Mouse (Mus musculus) embryonic facial prominence, embryonic 12.5 days (tissue): ENCODE measurements around the gene H2-DMa. TPM values are rescaled to one million over a fixed set of nuclear protein-coding genes. Genes with fewer than 3 reads are reported as not detected.

Source experiments
- ATAC-seq: fragments of 200-750 bp; cut with Nextera tagmentation; 2 replicates; pipeline ENCODE4 v1.8.0; 2017; ENCODE audit not compliant: insufficient number of reproducible peaks, insufficient read depth, low FRiP score, low TSS enrichment
- H3K27ac ChIP-seq: fragments of 300-500 bp; sonication (generic); 2 replicates; pipeline ENCODE4 v1.5.1; 2016; ENCODE audit warnings: mild to moderate bottlenecking
- H3K27me3 ChIP-seq: fragments of 300-500 bp; sonication (generic); 2 replicates; pipeline ENCODE4 v1.6.1; 2016; ENCODE audit warnings: mild to moderate bottlenecking, moderate library complexity
- H3K36me3 ChIP-seq: fragments of 300-500 bp; sonication (generic); 2 replicates; pipeline ENCODE4 v1.6.1; 2016; ENCODE audit warnings: mild to moderate bottlenecking
- H3K4me1 ChIP-seq: fragments of 300-500 bp; sonication (generic); 2 replicates; pipeline ENCODE4 v1.6.1; 2016
- H3K4me2 ChIP-seq: fragments of 300-500 bp; sonication (generic); replicated peaks from 2 replicates; pipeline ENCODE4 v1.6.1; 2016; ENCODE audit warnings: mild to moderate bottlenecking, moderate library complexity
- H3K4me3 ChIP-seq: fragments of 300-500 bp; sonication (generic); 2 replicates; pipeline ENCODE4 v1.5.1; 2016; ENCODE audit warnings: mild to moderate bottlenecking
- H3K9ac ChIP-seq: fragments of 300-500 bp; sonication (generic); 2 replicates; pipeline ENCODE4 v1.6.1; 2016; ENCODE audit warnings: mild to moderate bottlenecking, moderate library complexity
- H3K9me3 ChIP-seq: fragments of 300-500 bp; sonication (generic); 2 replicates; pipeline ENCODE4 v1.6.1; 2016; ENCODE audit warnings: mild to moderate bottlenecking, moderate library complexity
- WGBS: fragments of 180-500 bp; shearing (Covaris S2); methylation state at CpG from one replicate; pipeline ENCODE4 v1.1.7; 2016; 5-methylcytosine and 5-hydroxymethylcytosine counted together
- polyA plus RNA-seq: library from polyadenylated mRNA; unstranded; fragments of >200 nt; fragmentation: Nextera tagmentation; extraction: Ambion mirVana; gene quantifications from 2 replicates; pipeline ENCODE4 v1.2.1, GENCODE M21; 2016

Gene H2-DMa
- 12.3 and 16.7 TPM in 2 replicates for polyA plus RNA-seq

DNA sequence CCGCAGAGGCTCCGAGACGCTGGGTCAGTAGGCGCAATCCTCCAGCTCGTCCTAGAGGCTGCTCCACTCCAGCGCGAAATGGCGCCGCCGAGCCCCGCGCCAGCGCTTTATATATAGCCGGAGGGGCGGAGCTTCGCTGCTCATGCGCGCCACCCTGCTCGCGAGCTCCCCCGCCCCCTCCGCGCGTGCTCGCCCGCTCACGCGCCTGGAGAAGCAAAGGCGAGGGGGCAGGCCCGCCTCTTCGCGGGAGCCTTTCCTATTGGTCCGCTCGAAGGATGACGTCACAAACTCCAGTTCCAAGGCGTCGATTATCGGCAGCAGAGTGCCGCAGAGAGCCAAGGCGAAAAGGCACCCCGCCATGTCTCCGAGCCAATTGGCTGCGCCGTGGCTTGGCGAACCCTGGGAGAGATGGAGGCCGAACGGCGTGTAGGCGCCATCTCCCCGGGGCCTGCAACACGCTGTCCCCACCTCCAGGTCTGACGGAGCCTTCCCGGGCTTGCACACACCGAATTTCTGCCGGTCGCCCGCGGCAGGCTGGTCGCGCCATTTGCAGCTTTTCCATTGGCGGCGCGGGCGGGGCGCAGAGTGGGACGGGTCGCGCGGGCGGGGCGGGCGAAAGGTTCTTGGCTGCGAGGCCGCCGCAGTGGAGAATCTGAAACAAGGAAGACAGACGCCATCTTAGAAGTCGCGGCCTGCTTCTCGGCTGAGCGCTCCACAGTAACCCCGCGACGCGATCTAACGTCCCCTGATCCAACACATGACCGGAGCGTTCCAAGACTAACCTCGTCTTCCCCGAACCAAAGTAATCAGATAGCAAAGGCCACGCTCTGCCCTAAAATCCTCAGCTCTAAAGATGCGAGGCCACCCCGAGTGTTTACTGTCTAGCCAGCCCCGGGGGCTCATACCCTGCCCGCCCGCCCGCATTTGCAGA is at the start of gene H2-DMa:
Gene H2-DMa (plus strand): TSS at position 293 of the 931 bp plus-strand sequence.
- Histone ChIP-seq H3K9ac (peak within 1 kb of the TSS; percentile 97), H3K9me3 (no peaks in the 10 kb centered on the region), H3K4me3 (peak within 1 kb of the TSS; percentile 79), H3K4me2 (peak within 1 kb of the TSS; percentile 94), H3K27ac (peak within 1 kb of the TSS; percentile 100), H3K4me1 (peaks cover 32% of the 10 kb centered on the region), H3K27me3 (no peaks in the 10 kb centered on the region), H3K36me3 (peaks cover 37% of the 10 kb centered on the region)
- ATAC-seq: peak; percentile 62
- WGBS: under 1% methylated on average over 96 of the region's 96 CpGs

DNA sequence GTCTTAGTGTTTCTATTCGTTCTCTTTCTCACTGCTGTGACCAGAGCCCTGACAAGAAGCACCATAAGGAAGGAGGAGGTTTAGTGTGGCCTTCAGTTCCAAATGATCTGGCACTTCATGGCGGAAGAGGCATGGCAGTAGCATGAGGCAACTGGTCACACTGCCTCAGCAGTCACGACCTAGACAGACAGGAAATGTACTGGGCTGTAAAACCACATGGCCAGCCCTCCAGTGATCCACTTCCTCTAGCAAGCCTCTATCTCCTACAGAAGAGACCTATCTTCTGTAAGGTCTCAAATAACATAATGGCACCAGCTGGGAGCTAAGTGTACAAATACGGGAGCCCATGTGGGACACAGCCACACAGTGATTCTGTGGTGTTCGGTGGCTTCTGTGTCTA is 47.2 kb upstream of the H2-DMa start:
- Histone ChIP-seq H3K4me1 (no peaks in the 10 kb centered on the region), H3K4me2 (no peak overlapping the region), H3K9me3 (no peaks in the 10 kb centered on the region), H3K27ac (no peak overlapping the region), H3K27me3 (peaks cover 16% of the 10 kb centered on the region), H3K9ac (no peak overlapping the region), H3K4me3 (no peak overlapping the region), H3K36me3 (no peaks in the 10 kb centered on the region)
- no peak for ATAC-seq
- WGBS: 68% methylated on average over 5 of the region's 5 CpGs

- Histone ChIP-seq H3K9ac (no peak overlapping the region), H3K9me3 (no peaks in the 10 kb centered on the region), H3K4me2 (no peak overlapping the region), H3K4me3 (no peak overlapping the region), H3K4me1 (no peaks in the 10 kb centered on the region), H3K27me3 (peaks cover 19% of the 10 kb centered on the region), H3K27ac (no peak overlapping the region), H3K36me3 (no peaks in the 10 kb centered on the region)
- 43% methylated on average over 7 of the region's 7 CpGs for WGBS
- no peak for ATAC-seq
Observed at GRCm38 (mm10) chr17:34075271-34075670, 44.1 kb upstream of the H2-DMa start.

DNA sequence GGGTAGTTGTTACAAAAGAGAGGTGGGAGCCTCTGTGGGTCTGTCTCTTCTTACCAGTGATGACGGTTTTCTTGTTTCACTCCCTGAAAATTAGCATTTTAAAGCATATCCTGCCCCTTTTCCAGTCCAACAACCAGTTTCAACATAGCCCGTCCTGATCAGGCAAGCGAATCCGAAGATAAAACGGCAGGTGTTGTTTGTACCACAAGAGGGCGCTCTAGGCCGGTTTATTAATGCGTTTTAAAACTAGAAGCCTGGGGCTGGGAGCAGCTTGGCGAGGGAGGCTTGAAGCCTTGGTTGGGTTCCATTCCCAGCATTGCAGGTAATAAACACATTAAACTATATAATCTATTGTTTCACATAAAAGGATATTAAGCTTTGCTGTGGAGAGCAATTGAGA is 41.8 kb upstream of the H2-DMa start:
- peaks cover 19% of the 10 kb centered on the region for H3K27me3 ChIP-seq
- no peaks in the 10 kb centered on the region for H3K4me1 ChIP-seq
- H3K36me3 ChIP-seq: no peaks in the 10 kb centered on the region
- H3K4me2 ChIP-seq: no peak overlapping the region
- no peak overlapping the region for H3K4me3 ChIP-seq
- ATAC-seq: no peak
- no peaks in the 10 kb centered on the region for H3K9me3 ChIP-seq
- H3K9ac ChIP-seq: no peak overlapping the region
- WGBS: 1% methylated on average over 9 of the region's 9 CpGs
- no peak overlapping the region for H3K27ac ChIP-seq

DNA sequence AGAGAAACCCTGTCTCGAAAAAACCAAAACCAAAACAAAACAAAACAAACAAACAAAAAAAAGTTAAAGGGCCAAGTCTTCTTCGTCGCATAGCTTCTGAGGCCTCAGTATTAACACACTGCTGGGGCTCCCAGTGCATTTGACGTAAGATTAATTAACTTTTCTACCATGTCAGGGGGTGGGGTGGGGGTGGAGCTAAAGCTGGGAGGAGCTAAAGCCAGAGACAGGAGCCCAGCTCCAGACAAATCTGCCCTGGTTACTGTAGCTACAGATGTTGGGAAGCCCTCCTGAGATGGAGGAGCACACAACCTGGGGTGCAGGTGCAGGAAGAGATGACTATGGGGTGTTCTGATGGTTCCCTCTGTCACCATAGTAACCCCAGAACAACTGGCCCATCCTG is 41.2 kb upstream of the H2-DMa start:
- Histone ChIP-seq H3K27me3 (peaks cover 19% of the 10 kb centered on the region), H3K9me3 (no peaks in the 10 kb centered on the region), H3K4me1 (0 out of 2 replicates have a peak, but pooled peaks cover 4% of the 10 kb centered on the region), H3K27ac (no peak overlapping the region), H3K4me3 (no peak overlapping the region), H3K36me3 (no peaks in the 10 kb centered on the region), H3K4me2 (no peak overlapping the region), H3K9ac (no peak overlapping the region)
- 69% methylated on average over 4 of the region's 4 CpGs for WGBS
- ATAC-seq: no peak

DNA sequence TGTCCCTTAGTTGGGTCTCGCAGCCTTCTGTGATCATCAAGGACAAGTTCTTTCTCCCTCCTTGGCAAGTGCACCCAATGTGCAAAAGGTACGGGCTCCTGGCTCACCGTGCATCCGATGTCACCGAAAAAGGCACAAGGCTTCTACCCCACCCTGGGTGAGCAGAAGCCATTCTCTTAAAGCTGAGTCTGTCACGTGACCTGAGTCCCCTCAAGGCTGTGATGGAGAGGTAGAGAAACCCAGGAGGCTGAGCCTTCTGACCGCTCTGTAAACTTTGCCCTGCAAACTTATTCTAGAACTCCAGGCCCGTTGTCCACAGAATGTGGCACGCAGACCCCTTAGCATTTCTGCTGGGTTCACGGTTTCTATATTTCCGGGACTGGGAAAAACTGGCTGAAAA is 40.3 kb upstream of the H2-DMa start:
- H3K4me1 ChIP-seq: 0 out of 2 replicates have a peak, but pooled peaks cover 6% of the 10 kb centered on the region
- H3K9me3 ChIP-seq: no peaks in the 10 kb centered on the region
- ATAC-seq: no peak
- H3K4me3 ChIP-seq: no peak overlapping the region
- no peak overlapping the region for H3K27ac ChIP-seq
- peaks cover 19% of the 10 kb centered on the region for H3K27me3 ChIP-seq
- WGBS: 87% methylated on average over 11 of the region's 11 CpGs
- H3K36me3 ChIP-seq: no peaks in the 10 kb centered on the region
- no peak overlapping the region for H3K9ac ChIP-seq
- no peak overlapping the region for H3K4me2 ChIP-seq

- no peak overlapping the region for H3K9ac ChIP-seq
- peaks cover 19% of the 10 kb centered on the region for H3K27me3 ChIP-seq
- H3K4me2 ChIP-seq: no peak overlapping the region
- peak; percentile 81 for ATAC-seq
- 0 out of 2 replicates have a peak, but pooled peaks cover 6% of the 10 kb centered on the region for H3K4me1 ChIP-seq
- 14% methylated on average over 5 of the region's 5 CpGs for WGBS
- H3K27ac ChIP-seq: no peak overlapping the region
- H3K4me3 ChIP-seq: no peak overlapping the region
- H3K9me3 ChIP-seq: no peaks in the 10 kb centered on the region
- no peaks in the 10 kb centered on the region for H3K36me3 ChIP-seq
Observed at GRCm38 (mm10) chr17:34079621-34080020, 39.7 kb upstream of the H2-DMa start.

- Histone ChIP-seq H3K36me3 (no peaks in the 10 kb centered on the region), H3K9me3 (no peaks in the 10 kb centered on the region), H3K27me3 (no peaks in the 10 kb centered on the region), H3K4me2 (no peak overlapping the region), H3K27ac (no peak overlapping the region), H3K4me1 (0 out of 2 replicates have a peak, but pooled peaks cover 6% of the 10 kb centered on the region), H3K9ac (0 out of 2 replicates have a peak overlapping the region, but pooled peaks have one; percentile 30), H3K4me3 (no peak overlapping the region)
- ATAC-seq: no peak
- WGBS: 8% methylated on average over 8 of the region's 8 CpGs
Observed at GRCm38 (mm10) chr17:34083104-34083503, 36.2 kb upstream of the H2-DMa start.

- 0 out of 2 replicates have a peak, but pooled peaks cover 6% of the 10 kb centered on the region for H3K4me1 ChIP-seq
- no peak overlapping the region for H3K4me2 ChIP-seq
- 47% methylated on average over 2 of the region's 2 CpGs for WGBS
- H3K36me3 ChIP-seq: no peaks in the 10 kb centered on the region
- H3K4me3 ChIP-seq: no peak overlapping the region
- no peak for ATAC-seq
- H3K27me3 ChIP-seq: no peaks in the 10 kb centered on the region; the same call in 1 of the 2 replicates
- no peak overlapping the region for H3K27ac ChIP-seq
- H3K9me3 ChIP-seq: no peaks in the 10 kb centered on the region
- H3K9ac ChIP-seq: no peak overlapping the region
Observed at GRCm38 (mm10) chr17:34087386-34087785, 32.0 kb upstream of the H2-DMa start.

DNA sequence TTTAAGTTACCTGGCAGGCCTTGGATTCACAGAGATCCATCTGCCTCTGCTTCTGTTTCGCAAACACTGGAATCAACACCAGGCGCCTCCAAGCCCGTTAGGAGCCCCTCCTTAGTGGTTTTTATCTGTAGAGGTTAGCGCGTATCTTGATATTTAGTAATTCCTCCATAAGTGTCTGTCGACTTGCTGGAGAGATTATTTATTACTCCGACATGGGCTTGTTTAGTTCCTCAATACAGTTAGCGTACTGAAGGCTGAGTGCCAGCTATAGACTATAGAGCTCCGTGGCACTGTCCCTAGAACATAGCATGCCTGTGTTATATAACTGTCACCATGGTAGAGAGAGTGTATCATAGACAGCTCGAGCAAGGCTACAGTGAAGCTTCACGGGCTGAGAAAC is 31.2 kb upstream of the H2-DMa start:
- Histone ChIP-seq H3K36me3 (no peaks in the 10 kb centered on the region), H3K9me3 (no peaks in the 10 kb centered on the region), H3K4me2 (no peak overlapping the region), H3K4me1 (0 out of 2 replicates have a peak, but pooled peaks cover 2% of the 10 kb centered on the region), H3K27ac (no peak overlapping the region), H3K27me3 (no peaks in the 10 kb centered on the region; the same call in 1 of the 2 replicates), H3K9ac (no peak overlapping the region), H3K4me3 (no peak overlapping the region)
- 89% methylated on average over 11 of the region's 11 CpGs for WGBS
- no peak for ATAC-seq

GRCm38 (mm10) chr17:34090923-34091322 is 28.4 kb upstream of the H2-DMa start:
- no peak overlapping the region for H3K27ac ChIP-seq
- no peak overlapping the region for H3K9ac ChIP-seq
- no peaks in the 10 kb centered on the region; the same call in 1 of the 2 replicates for H3K27me3 ChIP-seq
- ATAC-seq: no peak
- H3K9me3 ChIP-seq: no peaks in the 10 kb centered on the region
- 46% methylated on average over 7 of the region's 7 CpGs for WGBS
- no peak overlapping the region for H3K4me2 ChIP-seq
- H3K4me1 ChIP-seq: no peaks in the 10 kb centered on the region; the same call in 1 of the 2 replicates
- H3K36me3 ChIP-seq: no peaks in the 10 kb centered on the region
- H3K4me3 ChIP-seq: no peak overlapping the region
